Mouse (Mus musculus) kidney, embryonic 14.5 days (tissue): ENCODE results near the gene Gm20517. TPM values are rescaled to one million over a fixed set of nuclear protein-coding genes. Genes with fewer than 3 reads are reported as not detected.

Experiments used
- ATAC-seq: fragments of 200-750 bp; cut with Nextera tagmentation; 2 replicates; pipeline ENCODE4 v1.8.0; 2017; ENCODE audit warnings: moderate number of reproducible peaks, mild to moderate bottlenecking, moderate TSS enrichment, moderate library complexity; ENCODE audit not compliant: low FRiP score, low TSS enrichment
- H3K27ac ChIP-seq: fragments of 300-500 bp; sonication (generic); 2 replicates; pipeline ENCODE4 v1.5.1; 2014; ENCODE audit warnings: low read depth, mild to moderate bottlenecking, low read length, moderate library complexity, mixed read lengths
- H3K27me3 ChIP-seq: fragments of 300-500 bp; sonication (generic); 2 replicates; pipeline ENCODE4 v1.6.1; 2014; ENCODE audit warnings: mild to moderate bottlenecking, low read length; ENCODE audit not compliant: control insufficient read depth, insufficient read depth
- H3K36me3 ChIP-seq: fragments of 300-500 bp; sonication (generic); 2 replicates; pipeline ENCODE4 v1.6.1; 2014; ENCODE audit warnings: low read length, mixed read lengths; ENCODE audit not compliant: control insufficient read depth, insufficient read depth
- H3K4me1 ChIP-seq: fragments of 300-500 bp; sonication (generic); 2 replicates; pipeline ENCODE4 v1.6.1; 2014; ENCODE audit warnings: low read length, mixed read lengths; ENCODE audit not compliant: control insufficient read depth, insufficient read depth
- H3K4me2 ChIP-seq: fragments of 300-500 bp; sonication (generic); replicated peaks from 2 replicates; pipeline ENCODE4 v1.6.1; 2014; ENCODE audit warnings: low read depth, mild to moderate bottlenecking, low read length
- H3K4me3 ChIP-seq: fragments of 300-500 bp; sonication (generic); 2 replicates; pipeline ENCODE4 v1.5.1; 2014; ENCODE audit warnings: mild to moderate bottlenecking, low read length
- H3K9ac ChIP-seq: fragments of 300-500 bp; sonication (generic); 2 replicates; pipeline ENCODE4 v1.6.1; 2014; ENCODE audit warnings: low read depth, mild to moderate bottlenecking, low read length, moderate library complexity
- H3K9me3 ChIP-seq: fragments of 300-500 bp; sonication (generic); 2 replicates; pipeline ENCODE4 v1.6.1; 2016; ENCODE audit warnings: low read length; ENCODE audit not compliant: control insufficient read depth
- WGBS: fragments of 180-500 bp; shearing (Covaris S2); extraction: QIAGEN DNeasy Blood & Tissue Kit; methylation state at CpG from one replicate; pipeline ENCODE4 v1.1.7; 2014; 5-methylcytosine and 5-hydroxymethylcytosine counted together
- polyA plus RNA-seq: library from polyadenylated mRNA; unstranded; fragments of >200 nt; fragmentation: Nextera tagmentation; extraction: Ambion mirVana; gene quantifications from 2 replicates; pipeline ENCODE4 v1.2.1, GENCODE M21; 2014

Gene Gm20517
- polyA plus RNA-seq, 1 experiment from 2014 or later = 4.2 TPM

DNA sequence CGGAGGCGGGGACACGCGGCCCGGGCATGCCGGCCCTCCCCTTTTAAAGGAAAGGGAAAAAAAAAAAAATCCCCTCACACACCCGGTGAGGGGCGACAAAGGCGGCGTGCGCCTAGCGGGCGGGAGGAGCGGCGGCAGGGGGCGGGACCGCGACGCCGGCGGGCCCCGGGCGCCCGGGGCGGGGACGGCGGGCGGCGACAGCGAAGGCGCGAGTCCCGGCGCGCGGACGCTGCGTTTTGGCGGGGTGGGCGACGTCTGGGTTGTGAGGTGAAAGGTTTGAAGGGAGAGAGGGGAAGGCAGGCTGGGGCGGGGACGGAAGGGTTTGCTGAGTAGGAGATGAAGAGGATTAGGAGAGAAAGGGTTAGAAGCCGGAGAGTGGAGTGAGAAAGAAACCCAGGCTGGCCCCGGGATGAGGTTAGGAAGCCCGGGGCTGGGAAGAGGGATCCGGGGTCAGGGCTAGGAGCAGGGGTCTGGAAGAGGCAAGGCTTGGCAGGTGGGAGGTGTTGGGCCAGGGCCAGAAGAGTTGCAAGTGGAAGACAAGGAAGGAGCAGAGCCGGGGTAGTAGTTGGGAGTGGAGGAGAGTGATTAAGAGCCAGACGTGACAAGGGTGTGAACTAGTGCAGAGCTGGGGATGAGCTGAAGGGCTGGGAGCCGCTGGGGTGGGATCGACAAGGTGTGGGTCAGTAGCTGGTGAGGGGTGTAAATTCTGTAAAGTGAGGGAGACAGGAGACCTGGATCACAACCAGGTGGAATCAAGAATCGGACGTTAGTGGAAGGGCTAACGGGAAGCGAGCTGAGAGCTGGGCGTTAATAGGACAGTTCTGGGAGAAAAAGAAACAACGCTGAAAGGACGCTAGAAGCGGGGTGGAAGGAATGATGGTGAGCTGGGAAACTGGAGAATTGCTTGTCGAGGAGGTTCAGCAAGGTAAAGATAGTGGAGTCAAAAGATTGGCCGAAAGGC, 18.6 kb downstream of the Gm20517 start:
- under 1% methylated on average over 60 of the region's 61 CpGs for WGBS
- no peaks in the 10 kb centered on the region for H3K27me3 ChIP-seq
- ATAC-seq = peak; percentile 24
- H3K4me1 ChIP-seq = peaks cover 24% of the 10 kb centered on the region
- peak overlapping the region; percentile 94 for H3K4me2 ChIP-seq
- H3K4me3 ChIP-seq = peak overlapping the region; percentile 73
- H3K9ac ChIP-seq = peak overlapping the region; percentile 54
- peak overlapping the region; percentile 85 for H3K27ac ChIP-seq
- peaks cover 15% of the 10 kb centered on the region; the same call in 1 of the 2 replicates for H3K36me3 ChIP-seq
- no peaks in the 10 kb centered on the region for H3K9me3 ChIP-seq

DNA sequence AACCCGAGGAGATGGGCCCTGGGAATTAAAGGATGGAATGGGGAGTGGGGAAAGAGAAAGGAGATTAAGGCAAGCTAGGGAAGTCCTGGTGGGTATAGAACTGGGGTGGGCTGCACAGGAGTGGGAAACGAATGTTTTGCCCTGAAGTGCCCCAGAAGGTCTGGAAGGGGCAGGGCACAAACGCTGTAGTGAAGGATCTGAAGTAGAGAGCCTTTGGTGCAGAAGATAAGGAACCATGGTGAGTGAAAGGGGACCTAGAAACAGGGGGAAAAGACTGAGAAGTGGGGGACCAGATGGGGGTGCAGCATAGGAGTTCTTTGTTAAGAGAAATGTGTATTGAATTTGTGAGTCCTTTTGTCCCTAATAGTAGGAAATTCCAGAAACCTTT, 19.3 kb downstream of the Gm20517 start, which contains the start of gene Usp49:
Gene Usp49 (plus strand): TSS at position 13 of the 388 bp plus-strand sequence.
- Histone ChIP-seq H3K4me1 (peaks cover 24% of the 10 kb centered on the region), H3K36me3 (peaks cover 12% of the 10 kb centered on the region; the same call in 1 of the 2 replicates), H3K27me3 (no peaks in the 10 kb centered on the region), H3K9ac (peak within 1 kb of the TSS; percentile 54), H3K27ac (peak within 1 kb of the TSS; percentile 85), H3K4me2 (peak within 1 kb of the TSS; percentile 94), H3K4me3 (peak within 1 kb of the TSS; percentile 73), H3K9me3 (no peaks in the 10 kb centered on the region)
- no peak for ATAC-seq
- WGBS = 0% methylated on average over 3 of the region's 3 CpGs

DNA sequence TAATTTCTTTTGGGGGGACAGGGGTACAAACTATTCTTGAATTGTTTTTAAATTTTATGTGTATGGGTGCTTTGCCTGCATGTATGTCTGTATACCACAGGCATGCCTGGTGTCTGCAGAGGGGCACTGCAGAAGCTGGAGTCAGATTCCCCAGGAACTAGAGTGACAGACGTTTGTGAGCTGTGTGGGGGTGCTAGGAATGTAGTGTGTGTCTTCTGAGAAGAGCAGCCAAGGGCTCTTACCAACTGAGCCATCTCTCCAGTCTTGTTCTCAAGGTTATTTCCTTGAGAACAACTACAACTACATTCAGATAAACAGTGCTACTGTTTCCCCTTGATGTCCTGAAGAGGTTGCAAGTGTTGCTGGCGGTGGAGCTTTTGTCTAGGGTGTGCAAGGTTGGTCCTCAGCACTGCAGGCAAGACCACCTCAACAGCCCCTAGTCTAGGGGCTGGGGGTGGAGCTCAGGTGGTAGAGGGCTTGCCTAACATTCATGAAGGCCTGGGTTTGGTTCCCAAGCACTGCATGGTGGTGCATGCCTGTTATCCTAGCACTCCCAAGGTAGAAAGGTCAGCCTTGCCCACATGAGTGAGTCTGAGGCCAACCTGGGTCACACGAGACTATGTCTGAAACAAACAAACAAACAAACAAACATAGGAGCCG, 20.9 kb downstream of the Gm20517 start:
- H3K4me3 ChIP-seq = no peak overlapping the region
- 63% methylated on average over 4 of the region's 4 CpGs for WGBS
- no peak overlapping the region for H3K27ac ChIP-seq
- H3K4me1 ChIP-seq = peaks cover 24% of the 10 kb centered on the region
- ATAC-seq = no peak
- no peaks in the 10 kb centered on the region for H3K27me3 ChIP-seq
- H3K4me2 ChIP-seq = no peak overlapping the region
- H3K9ac ChIP-seq = no peak overlapping the region
- H3K9me3 ChIP-seq = no peaks in the 10 kb centered on the region
- peaks cover 4% of the 10 kb centered on the region; the same call in 1 of the 2 replicates for H3K36me3 ChIP-seq

DNA sequence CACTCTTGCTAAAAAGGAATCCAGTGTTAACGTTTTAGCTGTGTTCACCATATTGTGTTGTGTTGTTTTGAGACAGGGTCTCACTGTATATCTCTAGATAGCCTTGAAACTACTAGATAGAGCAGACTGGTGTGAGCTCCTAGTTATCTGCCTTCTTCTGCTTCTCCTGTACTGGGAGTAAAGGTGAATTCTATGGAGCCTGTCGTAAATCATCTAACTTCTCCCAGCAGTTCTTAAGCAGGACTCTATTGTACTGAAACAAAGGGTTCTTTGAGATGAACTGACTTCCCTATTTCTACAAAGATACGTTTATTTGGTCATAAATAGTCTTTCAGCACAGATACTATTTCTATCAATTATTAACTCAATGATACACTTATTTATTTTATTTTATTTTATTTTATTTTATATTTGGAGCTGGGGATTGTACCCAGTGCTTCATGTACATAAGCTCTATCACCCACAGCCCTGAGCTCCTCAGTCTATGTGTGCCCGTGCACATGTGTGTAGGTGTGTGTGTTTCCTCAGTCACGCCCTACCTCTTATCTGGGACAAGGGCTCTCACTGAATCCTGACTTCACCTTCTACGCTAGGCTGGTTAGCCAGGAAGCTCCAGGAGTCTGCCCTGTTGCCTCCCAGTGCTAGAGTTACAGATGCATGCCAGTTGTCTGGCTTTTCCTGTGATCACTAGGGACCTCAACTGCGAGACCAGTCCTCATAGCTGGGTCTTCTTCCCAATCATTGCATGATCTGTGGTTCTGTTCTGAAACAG, 22.8 kb downstream of the Gm20517 start:
- H3K27me3 ChIP-seq = no peaks in the 10 kb centered on the region
- H3K4me1 ChIP-seq = peaks cover 16% of the 10 kb centered on the region
- H3K4me2 ChIP-seq = no peak overlapping the region
- no peak for ATAC-seq
- H3K27ac ChIP-seq = no peak overlapping the region
- peaks cover 4% of the 10 kb centered on the region; the same call in 1 of the 2 replicates for H3K36me3 ChIP-seq
- H3K4me3 ChIP-seq = no peak overlapping the region
- no peak overlapping the region for H3K9ac ChIP-seq
- WGBS = 72% methylated on average over 7 of the region's 7 CpGs
- no peaks in the 10 kb centered on the region for H3K9me3 ChIP-seq

DNA sequence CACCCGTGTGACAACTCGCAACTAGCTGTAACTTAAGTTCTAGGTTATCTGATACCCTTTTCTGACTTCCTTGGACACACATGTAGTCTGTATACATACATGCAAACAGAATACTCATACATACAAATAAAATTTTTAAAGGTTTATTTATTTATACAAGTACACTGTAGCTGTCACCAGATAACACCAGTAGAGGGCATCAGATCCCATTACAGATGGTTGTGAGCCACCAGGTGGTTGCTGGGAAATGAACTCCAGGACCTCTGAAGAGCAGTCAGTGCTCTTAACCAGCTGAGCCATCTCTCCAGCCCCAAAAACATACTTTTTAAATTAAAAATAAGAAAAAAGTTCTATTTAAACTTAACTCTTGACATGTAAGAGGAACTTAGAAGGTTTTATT, 31.6 kb downstream of the Gm20517 start:
- Histone ChIP-seq H3K36me3 (no peaks in the 10 kb centered on the region), H3K27ac (no peak overlapping the region), H3K4me3 (no peak overlapping the region), H3K4me1 (no peaks in the 10 kb centered on the region), H3K9ac (no peak overlapping the region), H3K4me2 (no peak overlapping the region), H3K27me3 (no peaks in the 10 kb centered on the region), H3K9me3 (no peaks in the 10 kb centered on the region)
- WGBS = 76% methylated on average over 2 of the region's 2 CpGs
- ATAC-seq = no peak

DNA sequence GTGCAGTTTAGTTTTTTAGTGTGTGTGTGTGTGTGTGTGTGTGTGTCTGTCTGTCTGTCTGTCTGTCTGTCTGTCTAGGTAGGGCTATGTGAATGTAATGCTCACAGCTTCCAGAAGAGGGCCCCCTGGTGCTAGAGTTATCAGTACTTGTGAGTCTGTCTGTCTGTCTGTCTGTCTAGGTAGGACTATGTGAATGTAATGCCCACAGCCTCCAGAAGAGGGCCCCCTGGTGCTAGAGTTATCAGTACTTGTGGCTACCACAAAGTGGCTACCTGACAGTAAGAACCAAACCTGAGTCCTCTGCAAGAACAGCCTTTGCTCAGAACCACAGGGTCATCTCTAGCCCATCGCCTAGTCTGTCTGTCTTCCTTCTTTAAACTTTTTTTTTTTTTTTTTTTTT, 35.3 kb downstream of the Gm20517 start:
- no peak overlapping the region for H3K9ac ChIP-seq
- no peak overlapping the region for H3K27ac ChIP-seq
- no peak overlapping the region for H3K4me3 ChIP-seq
- no peak overlapping the region for H3K4me2 ChIP-seq
- ATAC-seq = no peak
- H3K36me3 ChIP-seq = no peaks in the 10 kb centered on the region; the same call in 1 of the 2 replicates
- 90% methylated on average over 1 of the region's 1 CpGs for WGBS
- H3K27me3 ChIP-seq = no peaks in the 10 kb centered on the region
- no peaks in the 10 kb centered on the region for H3K4me1 ChIP-seq
- H3K9me3 ChIP-seq = no peaks in the 10 kb centered on the region

DNA sequence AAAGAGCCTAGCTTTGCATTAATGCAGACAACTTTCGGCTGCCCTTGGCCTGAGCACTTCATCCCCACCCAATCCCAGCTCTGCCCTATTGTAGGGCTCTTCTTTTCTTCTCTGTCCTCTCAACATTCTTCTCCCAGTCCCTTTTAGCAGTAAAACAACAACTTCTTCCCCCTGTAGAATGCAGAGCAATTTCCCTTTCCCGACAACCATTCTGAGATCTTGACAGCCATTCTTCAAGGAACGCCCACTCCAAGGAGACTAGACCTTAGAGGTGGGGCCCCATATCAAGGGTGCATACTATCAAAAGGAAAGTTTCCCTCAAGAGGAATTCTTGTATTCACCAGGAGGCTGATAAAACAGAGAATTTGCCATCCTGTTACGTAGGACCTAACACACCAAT, 37.6 kb downstream of the Gm20517 start:
- H3K9ac ChIP-seq = no peak overlapping the region
- no peaks in the 10 kb centered on the region for H3K4me1 ChIP-seq
- H3K4me3 ChIP-seq = no peak overlapping the region
- no peak overlapping the region for H3K27ac ChIP-seq
- H3K36me3 ChIP-seq = no peaks in the 10 kb centered on the region; the same call in 1 of the 2 replicates
- WGBS = 63% methylated on average over 4 of the region's 4 CpGs
- ATAC-seq = no peak
- H3K9me3 ChIP-seq = no peaks in the 10 kb centered on the region
- no peak overlapping the region for H3K4me2 ChIP-seq
- no peaks in the 10 kb centered on the region for H3K27me3 ChIP-seq

DNA sequence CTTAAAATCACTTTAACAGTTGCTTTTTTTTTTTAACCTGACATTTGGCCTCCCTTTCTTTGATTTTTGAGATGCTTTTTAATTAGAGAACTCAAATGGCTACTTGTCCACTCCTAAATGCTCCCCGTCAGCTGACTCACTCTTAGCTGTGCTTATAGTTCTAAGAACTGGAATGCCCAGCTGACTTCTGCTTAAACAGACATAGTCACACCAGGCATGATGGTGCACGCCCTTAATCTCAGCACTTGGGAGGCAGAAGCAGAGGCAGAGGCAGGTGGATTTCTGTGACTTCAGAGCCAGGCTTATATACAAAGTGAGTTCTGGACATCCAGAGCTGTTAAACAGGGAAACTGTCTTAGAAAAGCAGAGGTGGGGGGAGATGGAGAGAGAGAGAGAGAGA, 40.6 kb downstream of the Gm20517 start:
- 84% methylated on average over 2 of the region's 2 CpGs for WGBS
- Histone ChIP-seq H3K36me3 (no peaks in the 10 kb centered on the region; the same call in 1 of the 2 replicates), H3K9ac (no peak overlapping the region), H3K27me3 (no peaks in the 10 kb centered on the region), H3K4me2 (no peak overlapping the region), H3K9me3 (no peaks in the 10 kb centered on the region), H3K27ac (no peak overlapping the region), H3K4me3 (no peak overlapping the region), H3K4me1 (no peaks in the 10 kb centered on the region)
- ATAC-seq = no peak
